Mouse (Mus musculus) ES-Bruce4 (cell line): Measurements from ENCODE around the gene Entpd5. TPM values are rescaled to one million over a fixed set of nuclear protein-coding genes. Genes with fewer than 3 reads are reported as not detected.
"Not testable (repeated sequence)": the region's sequence is repeated elsewhere in the genome, so short reads cannot be mapped to it uniquely, and the experiment has no call there.

ENCODE experiments used
- H3K27ac ChIP-seq: 2 replicates; pipeline ENCODE4 v1.5.1; 2012; ENCODE audit warnings: low read length, inconsistent platforms; ENCODE audit not compliant: insufficient read depth
- H3K27me3 ChIP-seq: 2 replicates; pipeline ENCODE4 v1.6.1; 2012; ENCODE audit warnings: mild to moderate bottlenecking, low read length, inconsistent platforms; ENCODE audit not compliant: control insufficient read depth, poor library complexity, insufficient read depth, severe bottlenecking
- H3K36me3 ChIP-seq: 2 replicates; pipeline ENCODE4 v1.6.1; 2012; ENCODE audit warnings: inconsistent platforms, mild to moderate bottlenecking, low read length, moderate library complexity; ENCODE audit not compliant: control insufficient read depth, poor library complexity, insufficient read depth, severe bottlenecking
- H3K4me1 ChIP-seq: one replicate; pipeline ENCODE4 v1.8.1; 2011; ENCODE audit warnings: low read length; ENCODE audit not compliant: control insufficient read depth, insufficient read depth
- H3K4me3 ChIP-seq: 2 replicates; pipeline ENCODE4 v1.5.1; 2011; ENCODE audit warnings: low read depth, mild to moderate bottlenecking, low read length
- H3K9ac ChIP-seq: 2 replicates; pipeline ENCODE4 v1.6.1; 2012; ENCODE audit warnings: low read depth, mild to moderate bottlenecking, inconsistent platforms; ENCODE audit not compliant: poor library complexity, severe bottlenecking
- H3K9me3 ChIP-seq: replicated peaks from 2 replicates; pipeline ENCODE4 v1.6.1; 2012; ENCODE audit warnings: mild to moderate bottlenecking, low read length, inconsistent platforms; ENCODE audit not compliant: control insufficient read depth, poor library complexity, insufficient read depth, severe bottlenecking
- CTCF ChIP-seq: IDR thresholded peaks from one replicate; pipeline ENCODE4 v1.8.1; 2011; ENCODE audit warnings: low read depth, low read length
- EP300 ChIP-seq: IDR thresholded peaks from 2 replicates; pipeline ENCODE4 v1.6.1; 2011; ENCODE audit warnings: low read depth, low read length; ENCODE audit not compliant: insufficient read depth
- POLR2A ChIP-seq: IDR thresholded peaks from one replicate; pipeline ENCODE4 v1.8.1; 2011; ENCODE audit warnings: low read length; ENCODE audit not compliant: insufficient read depth
- polyA plus RNA-seq: library from polyadenylated mRNA; stranded (reverse); fragments of >200 nt; gene quantifications from 2 replicates; pipeline ENCODE4 v1.2.4, GENCODE M21; 2011; ENCODE audit warnings: low read depth; ENCODE audit not compliant: missing spikeins, insufficient read depth, insufficient read length

Gene Entpd5
- polyA plus RNA-seq, 1 experiment = 8.0 TPM

DNA sequence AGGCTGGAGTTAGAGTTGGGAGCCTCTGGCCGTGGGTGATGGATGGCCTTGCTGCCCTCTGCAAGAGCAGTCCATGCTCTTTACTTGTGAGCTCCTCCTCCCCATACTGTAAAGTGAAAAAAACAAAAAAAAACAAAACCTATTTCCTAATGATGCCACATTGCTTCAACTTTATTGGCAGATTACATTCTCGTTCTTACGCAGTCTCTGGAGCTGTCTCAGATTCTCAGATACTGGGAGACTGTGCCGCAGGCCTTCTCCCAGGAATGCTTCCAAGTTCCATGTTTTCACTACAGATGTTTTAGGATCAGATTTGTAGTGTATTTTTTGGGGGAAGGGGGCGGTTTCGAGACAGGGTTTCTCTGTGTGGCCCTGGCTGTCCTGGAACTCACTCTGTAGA, 43.7 kb downstream of the Entpd5 start:
- H3K27me3 ChIP-seq = no peaks in the 10 kb centered on the region
- H3K27ac ChIP-seq = no peak overlapping the region
- peaks cover 1% of the 10 kb centered on the region for H3K4me1 ChIP-seq
- no peaks in the 10 kb centered on the region for H3K9me3 ChIP-seq
- TF ChIP-seq POLR2A = no peak
- no peak for TF ChIP-seq EP300
- no peak for TF ChIP-seq CTCF
- H3K9ac ChIP-seq = no peak overlapping the region
- H3K4me3 ChIP-seq = no peak overlapping the region
- no peaks in the 10 kb centered on the region for H3K36me3 ChIP-seq

DNA sequence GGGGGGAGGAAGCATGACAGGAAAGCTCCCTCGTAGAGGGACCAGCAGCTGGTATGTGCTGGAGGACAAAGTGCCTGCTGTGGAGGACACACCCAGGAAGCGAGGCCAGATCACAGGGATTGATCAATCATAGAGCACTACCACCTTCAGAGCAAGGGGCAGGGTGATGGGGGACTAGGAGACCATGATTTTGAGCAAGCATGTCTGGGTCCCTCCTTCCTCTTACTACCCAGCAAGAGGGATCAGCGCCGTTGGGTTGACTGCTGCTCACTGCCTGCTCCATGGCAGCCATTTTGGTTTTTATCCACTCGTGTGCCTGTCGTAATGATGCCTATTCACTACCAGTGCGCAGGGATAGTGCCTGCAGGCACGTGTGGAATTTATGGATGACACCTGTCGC, 44.5 kb downstream of the Entpd5 start:
- H3K27me3 ChIP-seq = no peaks in the 10 kb centered on the region
- no peak overlapping the region for H3K9ac ChIP-seq
- H3K27ac ChIP-seq = no peak overlapping the region
- H3K4me3 ChIP-seq = peak overlapping the region; percentile 18
- no peak for TF ChIP-seq POLR2A
- no peak for TF ChIP-seq CTCF
- no peak for TF ChIP-seq EP300
- H3K36me3 ChIP-seq = no peaks in the 10 kb centered on the region
- H3K9me3 ChIP-seq = no peaks in the 10 kb centered on the region
- H3K4me1 ChIP-seq = peaks cover 1% of the 10 kb centered on the region

- no peaks in the 10 kb centered on the region for H3K27me3 ChIP-seq
- no peak for TF ChIP-seq EP300
- TF ChIP-seq CTCF = no peak
- no peak for TF ChIP-seq POLR2A
- no peak overlapping the region for H3K4me3 ChIP-seq
- H3K9me3 ChIP-seq = no peaks in the 10 kb centered on the region
- peaks cover 1% of the 10 kb centered on the region for H3K4me1 ChIP-seq
- H3K36me3 ChIP-seq = no peaks in the 10 kb centered on the region
- H3K9ac ChIP-seq = peak overlapping the region; percentile 70
- H3K27ac ChIP-seq = no peak overlapping the region
Measured at GRCm38 (mm10) chr12:84362872-84363271, 46.0 kb downstream of the Entpd5 start.

- Histone ChIP-seq H3K9me3 (no peaks in the 10 kb centered on the region), H3K4me3 (peak within 1 kb of the TSS; percentile 95), H3K27me3 (no peaks in the 10 kb centered on the region), H3K9ac (peak within 1 kb of the TSS; percentile 70), H3K4me1 (peaks cover 1% of the 10 kb centered on the region), H3K36me3 (no peaks in the 10 kb centered on the region), H3K27ac (no peak within 1 kb of the TSS)
- TF ChIP-seq EP300 (no peak), CTCF (no peak), POLR2A (no peak)
Measured at GRCm38 (mm10) chr12:84361555-84362489, 47.0 kb downstream of the Entpd5 start, which contains the start of the genes Coq6 and Fam161b. Gene Coq6 (plus strand): TSS chr12:84361657. Gene Fam161b (minus strand): TSS chr12:84361833.

- not testable (repeated sequence) for H3K4me1 ChIP-seq, H3K4me3 ChIP-seq, H3K27ac ChIP-seq, H3K9me3 ChIP-seq, H3K9ac ChIP-seq, H3K36me3 ChIP-seq, H3K27me3 ChIP-seq
Measured at GRCm38 (mm10) chr12:84358699-84359098, 50.1 kb downstream of the Entpd5 start.

GRCm38 (mm10) chr12:84347192-84347591, 61.6 kb downstream of the Entpd5 start:
- Histone ChIP-seq H3K9me3 (no peaks in the 10 kb centered on the region), H3K4me3 (no peak overlapping the region), H3K9ac (no peak overlapping the region), H3K27ac (no peak overlapping the region), H3K36me3 (peaks cover 5% of the 10 kb centered on the region; the same call in 1 of the 2 replicates), H3K27me3 (no peaks in the 10 kb centered on the region), H3K4me1 (no peaks in the 10 kb centered on the region)
- no peak for TF ChIP-seq POLR2A
- TF ChIP-seq CTCF = peak; percentile 70
